In the genomic region with DNA sequence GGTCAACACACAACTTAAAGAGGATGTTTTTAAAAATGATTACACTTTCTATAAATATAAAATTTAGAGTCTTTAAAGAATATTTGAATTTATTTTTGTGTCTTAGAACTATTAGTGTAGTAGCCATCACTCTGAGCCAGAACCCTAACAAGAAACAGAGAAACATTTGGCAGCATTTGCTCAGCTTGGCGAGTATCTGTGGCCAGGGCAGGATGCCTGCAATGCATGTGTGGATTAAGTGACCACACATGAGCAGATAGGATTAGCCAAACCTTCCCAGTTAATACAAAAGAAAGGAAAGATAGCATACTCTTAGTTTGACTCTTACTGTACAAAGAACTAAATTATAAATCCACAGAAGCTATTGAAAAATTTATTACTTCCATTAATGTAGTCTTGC, we compare ENCODE assay signal across 26 mouse cellular contexts.
A peak's percentile ranks its signal among the peaks of the same experiment; 100 is the strongest.
DNase-seq lines count a peak whose midpoint lies in the region; ATAC-seq and TF ChIP-seq lines count a peak whose summit lies in the region.
"Had no signal": no experiment of that assay in that cellular context is flagged by ENCODE, and none has a peak within 500 bp of the region (broad histone marks: within the 10 kb centered on the region; RNA-seq: fewer than 3 reads in every experiment).

No protein-coding gene starts in this region.

- TF ChIP-seq CTCF in layer of hippocampus, adult 2 months (conservative IDR thresholded peaks at IDR 0.05), result no peak

- H3K4me2 ChIP-seq in embryonic facial prominence, embryonic 14.5 days (ENCODE audit: low read depth, low read length), result no peak overlapping the region
- H3K4me2 ChIP-seq: embryonic facial prominence, embryonic 13.5 days; forebrain, embryonic 13.5 days; hindbrain, embryonic 15.5 days; intestine, embryonic 15.5 days; limb, embryonic 12.5 days; liver, embryonic 15.5 days; lung, embryonic 14.5 days had no signal

- ATAC-seq in embryonic facial prominence, embryonic 14.5 days (ENCODE audit: low read depth), result no peak
- ATAC-seq: forebrain, embryonic 13.5 days; intestine, embryonic 15.5 days had no signal

- peak; percentile 3 for DNase-seq in adrenal gland, postnatal 10 days
- no peak for DNase-seq in adrenal gland, adult 18-20 months (ENCODE audit: low spot score in 2 of 2)
- peak; percentile 23 for DNase-seq in embryonic facial prominence, embryonic 14.5 days (ENCODE audit: low spot score)
- no peak for DNase-seq in embryonic facial prominence, embryonic 10.5 days (ENCODE audit: low spot score)
- peak; percentile 4 for DNase-seq in kidney, postnatal 10 days
- no peak for DNase-seq in kidney, adult 11 months
- DNase-seq in layer of hippocampus, adult 2 months (ENCODE audit: low spot score in 2 of 2), result no peak
- DNase-seq: adrenal gland, postnatal 14 days; embryo, embryonic 11 days; kidney, adult 8-10 months; layer of hippocampus, adult 9-11 months; lung, embryonic 14.5 days; lung, postnatal 14 days; right cerebral cortex, postnatal 25 days; spleen, adult 18-20 months; thymus, postnatal 14 days had no signal

- H3K4me3 ChIP-seq in embryonic facial prominence, embryonic 14.5 days (ENCODE audit: low read depth, low read length), result no peak overlapping the region
- no peak overlapping the region for H3K4me3 ChIP-seq in embryonic facial prominence, embryonic 10.5 days
- no peak overlapping the region for H3K4me3 ChIP-seq in layer of hippocampus, adult 2 months
- H3K4me3 ChIP-seq: embryonic facial prominence, embryonic 13.5 days; erythroblast, embryonic 14.5 days; forebrain, embryonic 13.5 days; hindbrain, embryonic 10.5 days; hindbrain, embryonic 15.5 days; intestine, embryonic 15.5 days; limb, embryonic 12.5 days; liver, embryonic 15.5 days had no signal

- no peak overlapping the region for H3K27ac ChIP-seq in embryonic facial prominence, embryonic 14.5 days (replicated peaks; ENCODE audit: low read depth, low read length)
- H3K27ac ChIP-seq in embryonic facial prominence, embryonic 10.5 days (replicated peaks), result no peak overlapping the region
- no peak overlapping the region for H3K27ac ChIP-seq in layer of hippocampus, adult 2 months
- H3K27ac ChIP-seq: embryonic facial prominence, embryonic 13.5 days; forebrain, embryonic 13.5 days; hindbrain, embryonic 10.5 days; hindbrain, embryonic 15.5 days; intestine, embryonic 15.5 days; kidney, postnatal 0 days; limb, embryonic 12.5 days; liver, embryonic 15.5 days had no signal

- WGBS in embryonic facial prominence, embryonic 14.5 days, result 47% methylated on average over 1 of the region's 1 CpGs
- 67% methylated on average over 1 of the region's 1 CpGs for WGBS in embryonic facial prominence, embryonic 10.5 days

- H3K4me1 ChIP-seq in embryonic facial prominence, embryonic 14.5 days (ENCODE audit: control insufficient read depth, insufficient read depth, low read length), result no peaks in the 10 kb centered on the region
- no peaks in the 10 kb centered on the region for H3K4me1 ChIP-seq in embryonic facial prominence, embryonic 10.5 days
- H3K4me1 ChIP-seq: embryonic facial prominence, embryonic 13.5 days; forebrain, embryonic 13.5 days; hindbrain, embryonic 10.5 days; hindbrain, embryonic 15.5 days; intestine, embryonic 15.5 days; limb, embryonic 12.5 days; liver, embryonic 15.5 days had no signal

- no peaks in the 10 kb centered on the region for H3K36me3 ChIP-seq in embryonic facial prominence, embryonic 14.5 days (ENCODE audit: control insufficient read depth, insufficient read depth, low read length)
- no peaks in the 10 kb centered on the region for H3K36me3 ChIP-seq in embryonic facial prominence, embryonic 10.5 days (replicated peaks)
- H3K36me3 ChIP-seq: embryonic facial prominence, embryonic 13.5 days; hindbrain, embryonic 10.5 days; hindbrain, embryonic 15.5 days; intestine, embryonic 15.5 days; limb, embryonic 12.5 days; liver, embryonic 15.5 days had no signal

- no peaks in the 10 kb centered on the region for H3K9me3 ChIP-seq in embryonic facial prominence, embryonic 14.5 days (ENCODE audit: control insufficient read depth, low read length)
- no peaks in the 10 kb centered on the region for H3K9me3 ChIP-seq in embryonic facial prominence, embryonic 10.5 days
- H3K9me3 ChIP-seq: embryonic facial prominence, embryonic 13.5 days; forebrain, embryonic 13.5 days; hindbrain, embryonic 10.5 days; hindbrain, embryonic 15.5 days; intestine, embryonic 15.5 days; limb, embryonic 12.5 days; liver, embryonic 15.5 days had no signal

- H3K9ac ChIP-seq in embryonic facial prominence, embryonic 14.5 days (ENCODE audit: low read depth, low read length), result no peak overlapping the region
- H3K9ac ChIP-seq: embryonic facial prominence, embryonic 13.5 days; forebrain, embryonic 13.5 days; hindbrain, embryonic 15.5 days; intestine, embryonic 15.5 days; limb, embryonic 12.5 days; liver, embryonic 15.5 days; lung, embryonic 14.5 days had no signal

- no peaks in the 10 kb centered on the region for H3K27me3 ChIP-seq in embryonic facial prominence, embryonic 14.5 days (replicated peaks; ENCODE audit: control insufficient read depth, insufficient read depth, low read length)
- no peaks in the 10 kb centered on the region for H3K27me3 ChIP-seq in embryonic facial prominence, embryonic 10.5 days (replicated peaks; ENCODE audit: low read depth, poor library complexity, severe bottlenecking)
- H3K27me3 ChIP-seq: CH12.LX; embryonic facial prominence, embryonic 13.5 days; forebrain, embryonic 13.5 days; hindbrain, embryonic 15.5 days; intestine, embryonic 15.5 days; limb, embryonic 12.5 days; liver, embryonic 15.5 days had no signal

Comparison
In these comparisons a context has a peak if more than half of its experiments do, and no peak if none do; other contexts are left out.
1. DNase-seq: peak in adrenal gland, postnatal 10 days (single experiment), embryonic facial prominence, embryonic 14.5 days (single experiment) and kidney, postnatal 10 days (single experiment); none in adrenal gland, adult 18-20 months (0 of 2), embryonic facial prominence, embryonic 10.5 days (single experiment), kidney, adult 11 months (single experiment) and layer of hippocampus, adult 2 months (0 of 2).